In genomic region chr14:77533638-77534037, GRCm38 (mm10) we compare ENCODE assay signal across 10 mouse cellular contexts.
DNase-seq lines count a peak whose midpoint lies in the region; ATAC-seq and TF ChIP-seq lines count a peak whose summit lies in the region.
"Had no signal": no experiment of that assay in that cellular context is flagged by ENCODE, and none has a peak within 500 bp of the region (broad histone marks: within the 10 kb centered on the region; RNA-seq: fewer than 3 reads in every experiment).

No protein-coding gene starts in this region.

- in situ Hi-C loops in Patski (cut with MboI; ENCODE audit: low pct_unique_long_range_greater_than_20kb): no loop called here

- peaks cover 84% of the 10 kb centered on the region for H3K4me1 ChIP-seq in E14TG2a.4 (replicated peaks; ENCODE audit: low read depth, low read length)
- H3K4me1 ChIP-seq in limb, embryonic 10.5 days: no peaks in the 10 kb centered on the region

- DNase-seq in kidney, adult 9 months: peak; percentile 6
- no peak for DNase-seq in kidney, postnatal 10 days
- no peak for DNase-seq in Patski (ENCODE audit: low read depth, low spot score)
- DNase-seq in limb, embryonic 10.5 days (ENCODE audit: low spot score): peak; percentile 29
- DNase-seq in heart, adult 9 months (ENCODE audit: low spot score in 2 of 2): no peak
- DNase-seq: gastrocnemius, postnatal 25 days; lung, postnatal 36 days; right cerebral cortex, postnatal 4 days had no signal

- no peaks in the 10 kb centered on the region for H3K9me3 ChIP-seq in E14TG2a.4 (ENCODE audit: low read length)
- no peaks in the 10 kb centered on the region for H3K9me3 ChIP-seq in limb, embryonic 10.5 days (replicated peaks)

- H3K27ac ChIP-seq in limb, embryonic 10.5 days: no peak overlapping the region

- POLR2A ChIA-PET in Patski (lab: Charles Lee): no interaction called here

- H3K4me3 ChIP-seq in E14TG2a.4 (replicated peaks; ENCODE audit: low read length): no peak overlapping the region
- no peak overlapping the region for H3K4me3 ChIP-seq in limb, embryonic 10.5 days

- peaks cover 97% of the 10 kb centered on the region for H3K36me3 ChIP-seq in E14TG2a.4 (ENCODE audit: insufficient read depth, low read length)
- no peaks in the 10 kb centered on the region for H3K36me3 ChIP-seq in limb, embryonic 10.5 days

- WGBS in limb, embryonic 10.5 days: 73% methylated on average over 5 of the region's 5 CpGs

- peak; percentile 19; the same call in 1 of the 2 replicates for TF ChIP-seq CTCF in E14TG2a.4 (conservative IDR thresholded peaks at IDR 0.05; ENCODE audit: low read length)
- peak; percentile 22 for TF ChIP-seq CTCF in Patski (IDR thresholded peaks at IDR 0.05)

- CTCF ChIA-PET in Patski (lab: Charles Lee): no interaction called here

- ATAC-seq in Patski: no peak
- ATAC-seq in erythroid progenitor cell, adult 5-6 weeks (replicated peaks; ENCODE audit: low FRiP score, poor library complexity, severe bottlenecking): no peak

- H3K27me3 ChIP-seq in E14TG2a.4 (ENCODE audit: insufficient read depth, low read length) (no peaks in the 10 kb centered on the region), Patski (no peaks in the 10 kb centered on the region)
- no peaks in the 10 kb centered on the region for H3K27me3 ChIP-seq in limb, embryonic 10.5 days (ENCODE audit: low read depth, poor library complexity, severe bottlenecking)

Comparison
In these comparisons a context has a peak if more than half of its experiments do, and no peak if none do; other contexts are left out.
1. DNase-seq: peak in kidney, adult 9 months (single experiment) and limb, embryonic 10.5 days (single experiment); none in kidney, postnatal 10 days (single experiment), Patski (single experiment) and heart, adult 9 months (0 of 2).